Comparison of ENCODE assay signal across 11 mouse cellular contexts in the genomic region with DNA sequence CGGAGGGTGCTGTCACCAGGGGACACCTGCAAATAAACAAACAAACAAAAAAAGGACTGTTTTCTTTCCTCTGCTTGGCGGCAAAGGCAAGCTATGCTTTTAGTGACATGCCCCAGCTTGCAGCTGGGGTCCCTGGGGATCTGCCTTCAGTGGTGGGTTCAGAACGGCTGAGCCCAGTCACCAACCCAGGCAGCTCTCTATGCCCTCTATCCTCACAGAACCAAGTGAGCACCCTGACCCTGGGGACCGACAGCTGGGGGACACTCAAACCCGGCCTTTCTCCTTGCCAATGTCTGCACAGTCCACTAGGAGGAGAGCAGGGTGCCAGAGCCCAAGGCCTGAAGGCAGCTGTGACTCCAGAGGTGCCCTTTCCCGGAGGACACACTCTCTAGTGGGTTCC. TPM values are rescaled to one million over a fixed set of nuclear protein-coding genes. Genes with fewer than 3 reads are reported as not detected.
DNase-seq lines count a peak whose midpoint lies in the region; ATAC-seq lines count a peak whose summit lies in the region.
"Had no signal": no experiment of that assay in that cellular context is flagged by ENCODE, and none has a peak within 500 bp of the region (broad histone marks: within the 10 kb centered on the region; RNA-seq: fewer than 3 reads in every experiment).

No protein-coding gene starts in this region.

- DNase-seq in heart, embryonic 10.5 days (ENCODE audit: low spot score), result no peak
- no peak for DNase-seq in heart, postnatal 25 days (ENCODE audit: low spot score)
- DNase-seq in thymus, postnatal 36 days, result peak; percentile 9 to 11
- DNase-seq in thymus, adult 18-20 months, result no peak
- DNase-seq in layer of hippocampus, postnatal 25 days (ENCODE audit: extremely low spot score in 1 of 2, low spot score in 1 of 2), result no peak
- DNase-seq in urinary bladder, adult 2 months (ENCODE audit: low spot score), result no peak
- DNase-seq: cerebellum, postnatal 14 days; retina, postnatal 1 day had no signal

- no peaks in the 10 kb centered on the region for H3K27me3 ChIP-seq in heart, embryonic 10.5 days (ENCODE audit: insufficient read depth, poor library complexity, severe bottlenecking)
- H3K27me3 ChIP-seq in intestine, embryonic 16.5 days (replicated peaks; ENCODE audit: control insufficient read depth, insufficient read depth, low read length), result no peaks in the 10 kb centered on the region
- H3K27me3 ChIP-seq: embryonic facial prominence, embryonic 13.5 days had no signal

- peak overlapping the region; percentile 8; the same call in 1 of the 2 replicates for H3K9ac ChIP-seq in intestine, embryonic 16.5 days (ENCODE audit: low read depth, low read length)

- H3K27ac ChIP-seq in heart, embryonic 10.5 days, result peak overlapping the region; percentile 89
- H3K27ac ChIP-seq in intestine, embryonic 16.5 days (ENCODE audit: low read length), result no peak overlapping the region
- H3K27ac ChIP-seq: embryonic facial prominence, embryonic 13.5 days had no signal

- H3K4me2 ChIP-seq in intestine, embryonic 16.5 days (ENCODE audit: low read depth, low read length), result no peak overlapping the region
- H3K4me2 ChIP-seq: embryonic facial prominence, embryonic 13.5 days had no signal

- intact Hi-C loops in heart, postnatal 25 days (cut with DNase I), result no loop called here

- no peak for ATAC-seq in intestine, embryonic 16.5 days
- ATAC-seq: forebrain, embryonic 14.5 days had no signal

- no peak overlapping the region for H3K4me3 ChIP-seq in heart, embryonic 10.5 days
- no peak overlapping the region for H3K4me3 ChIP-seq in intestine, embryonic 16.5 days (ENCODE audit: low read length)
- H3K4me3 ChIP-seq: embryonic facial prominence, embryonic 13.5 days had no signal

- no peaks in the 10 kb centered on the region for H3K9me3 ChIP-seq in heart, embryonic 10.5 days
- no peaks in the 10 kb centered on the region for H3K9me3 ChIP-seq in intestine, embryonic 16.5 days (ENCODE audit: control insufficient read depth, low read length)
- H3K9me3 ChIP-seq: embryonic facial prominence, embryonic 13.5 days had no signal

- no peaks in the 10 kb centered on the region for H3K36me3 ChIP-seq in heart, embryonic 10.5 days
- H3K36me3 ChIP-seq in intestine, embryonic 16.5 days (ENCODE audit: control insufficient read depth, insufficient read depth, low read length), result no peaks in the 10 kb centered on the region
- H3K36me3 ChIP-seq: embryonic facial prominence, embryonic 13.5 days had no signal

- 39% methylated on average over 6 of the region's 6 CpGs for WGBS in heart, embryonic 10.5 days
- WGBS in intestine, embryonic 16.5 days, result 57% methylated on average over 6 of the region's 6 CpGs

- H3K4me1 ChIP-seq in heart, embryonic 10.5 days, result peaks cover 84% of the 10 kb centered on the region
- H3K4me1 ChIP-seq in intestine, embryonic 16.5 days (ENCODE audit: control insufficient read depth, insufficient read depth, low read length), result peaks cover 22% of the 10 kb centered on the region

RNA-seq across cellular contexts. Expression of a gene that starts 29.5 kb away (rescaled TPM):
- polyA plus RNA-seq in heart, embryonic 10.5 days (2016; fragmentation: Nextera tagmentation; extraction: Ambion mirVana), result 156 and 188 TPM in 2 replicates
- 100 to 1,000 TPM; 167 to 223 TPM for total RNA-seq in heart, postnatal 25 days (2021)
- polyA plus RNA-seq in intestine, embryonic 16.5 days (2015; fragmentation: Nextera tagmentation; extraction: Ambion mirVana), result 62.6 and 64.6 TPM in 2 replicates
- 1 to 10 TPM; 3.3 to 5.0 TPM for total RNA-seq in layer of hippocampus, postnatal 25 days (2021)
- 72.9 and 109 TPM in 2 replicates for polyA plus RNA-seq in urinary bladder, adult 2 months (2012; rRNA removed)

RNA-seq across cellular contexts. Expression of a gene that starts 49.9 kb away (rescaled TPM):
- polyA plus RNA-seq in heart, embryonic 10.5 days (2016; fragmentation: Nextera tagmentation; extraction: Ambion mirVana), result 139 and 162 TPM in 2 replicates
- total RNA-seq in heart, postnatal 25 days (2021), result 10 to 100 TPM; 24.4 to 25.3 TPM
- polyA plus RNA-seq in intestine, embryonic 16.5 days (2015; fragmentation: Nextera tagmentation; extraction: Ambion mirVana), result 110 and 117 TPM in 2 replicates
- 10 to 100 TPM; 74.5 to 88.6 TPM for total RNA-seq in layer of hippocampus, postnatal 25 days (2021)
- 51.7 and 64.4 TPM in 2 replicates for polyA plus RNA-seq in urinary bladder, adult 2 months (2012; rRNA removed)

Comparison
In these comparisons a context has a peak if more than half of its experiments do, and no peak if none do; other contexts are left out.
1. DNase-seq: peak in thymus, postnatal 36 days (2 of 2); none in heart, embryonic 10.5 days (single experiment), heart, postnatal 25 days (single experiment), thymus, adult 18-20 months (0 of 2), layer of hippocampus, postnatal 25 days (0 of 2) and urinary bladder, adult 2 months (single experiment).